Mouse (Mus musculus) hindbrain, embryonic 14.5 days (tissue): ENCODE results near the gene Sec61a2. TPM values are rescaled to one million over a fixed set of nuclear protein-coding genes. Genes with fewer than 3 reads are reported as not detected.

Experiments
- ATAC-seq: fragments of 200-750 bp; cut with Nextera tagmentation; 2 replicates; pipeline ENCODE4 v1.8.0; 2017; ENCODE audit warnings: moderate number of reproducible peaks, mild to moderate bottlenecking, moderate TSS enrichment, moderate library complexity; ENCODE audit not compliant: low FRiP score
- DNase-seq: peaks from one replicate; pipeline ENCODE4 v3.0.0-alpha.2; 2015; ENCODE audit warnings: low spot score
- H3K27ac ChIP-seq: fragments of 300-500 bp; sonication (generic); 2 replicates; pipeline ENCODE4 v1.5.1; 2014; ENCODE audit warnings: mild to moderate bottlenecking, moderate library complexity
- H3K27me3 ChIP-seq: fragments of 300-500 bp; sonication (generic); 2 replicates; pipeline ENCODE4 v1.6.1; 2014; ENCODE audit warnings: mild to moderate bottlenecking, low read length, mixed read lengths; ENCODE audit not compliant: control insufficient read depth, insufficient read depth
- H3K36me3 ChIP-seq: fragments of 300-500 bp; sonication (generic); replicated peaks from 2 replicates; pipeline ENCODE4 v1.6.1; 2014; ENCODE audit not compliant: control insufficient read depth, insufficient read depth
- H3K4me1 ChIP-seq: fragments of 300-500 bp; sonication (generic); replicated peaks from 2 replicates; pipeline ENCODE4 v1.6.1; 2014; ENCODE audit warnings: antibody characterized with exemption, low read length, mixed read lengths; ENCODE audit not compliant: control insufficient read depth, insufficient read depth
- H3K4me2 ChIP-seq: fragments of 300-500 bp; sonication (generic); replicated peaks from 2 replicates; pipeline ENCODE4 v1.6.1; 2014; ENCODE audit warnings: mild to moderate bottlenecking, moderate library complexity
- H3K4me3 ChIP-seq: fragments of 300-500 bp; sonication (generic); replicated peaks from 2 replicates; pipeline ENCODE4 v1.5.1; 2014; ENCODE audit warnings: mild to moderate bottlenecking, low read length
- H3K9ac ChIP-seq: fragments of 300-500 bp; sonication (generic); 2 replicates; pipeline ENCODE4 v1.6.1; 2014
- H3K9me3 ChIP-seq: fragments of 300-500 bp; sonication (generic); 2 replicates; pipeline ENCODE4 v1.6.1; 2016; ENCODE audit warnings: low read length; ENCODE audit not compliant: control insufficient read depth
- WGBS: fragments of 180-500 bp; shearing (Covaris S2); extraction: QIAGEN DNeasy Blood & Tissue Kit; methylation state at CpG from one replicate; pipeline ENCODE4 v1.1.7; 2014; 5-methylcytosine and 5-hydroxymethylcytosine counted together
- polyA plus RNA-seq: library from polyadenylated mRNA; unstranded; fragments of >200 nt; fragmentation: Nextera tagmentation; extraction: Ambion mirVana; gene quantifications from 2 replicates; pipeline ENCODE4 v1.2.1, GENCODE M21; 2014

Gene Sec61a2
- polyA plus RNA-seq, 1 experiment from 2014 or later = 108 TPM

GRCm38 (mm10) chr2:5851116-5851515 is 44.1 kb downstream of the Sec61a2 start:
- Histone ChIP-seq H3K27ac (no peak overlapping the region), H3K4me1 (peaks cover 3% of the 10 kb centered on the region), H3K4me2 (no peak overlapping the region), H3K9me3 (no peaks in the 10 kb centered on the region), H3K4me3 (no peak overlapping the region), H3K27me3 (no peaks in the 10 kb centered on the region), H3K36me3 (peaks cover 4% of the 10 kb centered on the region), H3K9ac (no peak overlapping the region)
- WGBS = 95% methylated on average over 9 of the region's 9 CpGs
- DNase-seq = no peak
- no peak for ATAC-seq

GRCm38 (mm10) chr2:5845826-5846225 is 49.4 kb downstream of the Sec61a2 start:
- DNase-seq (no peak), ATAC-seq (no peak)

GRCm38 (mm10) chr2:5844873-5845631 is 50.2 kb downstream of the Sec61a2 start, which contains the start of the genes Nudt5 and Cdc123:
Gene Nudt5, plus strand, starts transcription at chr2:5845019.
Gene Cdc123, minus strand, starts transcription at chr2:5845164.
- WGBS = under 1% methylated on average over 53 of the region's 53 CpGs
- peak within 1 kb of the TSS; percentile 83 for H3K4me3 ChIP-seq
- peak within 1 kb of the TSS; percentile 89 for H3K27ac ChIP-seq
- ATAC-seq = peak; percentile 98
- peaks cover 13% of the 10 kb centered on the region for H3K4me1 ChIP-seq
- H3K9ac ChIP-seq = peak within 1 kb of the TSS; percentile 68
- no peaks in the 10 kb centered on the region for H3K27me3 ChIP-seq
- peak within 1 kb of the TSS; percentile 77 for H3K4me2 ChIP-seq
- DNase-seq = peak; percentile 91
- H3K36me3 ChIP-seq = peaks cover 25% of the 10 kb centered on the region
- no peaks in the 10 kb centered on the region for H3K9me3 ChIP-seq

More at GRCm38 (mm10) chr2:5845826-5846225, 49.4 kb downstream of the Sec61a2 start:
- H3K27me3 ChIP-seq = no peaks in the 10 kb centered on the region
- H3K4me3 ChIP-seq = peak overlapping the region; percentile 83
- H3K36me3 ChIP-seq = peaks cover 20% of the 10 kb centered on the region
- peak overlapping the region; percentile 68 for H3K4me2 ChIP-seq
- H3K9ac ChIP-seq = peak overlapping the region; percentile 68
- peaks cover 13% of the 10 kb centered on the region for H3K4me1 ChIP-seq
- no peaks in the 10 kb centered on the region for H3K9me3 ChIP-seq
- 43% methylated on average over 4 of the region's 4 CpGs for WGBS
- peak overlapping the region; percentile 89; the same call in 1 of the 2 replicates for H3K27ac ChIP-seq

- 6% methylated on average over 23 of the region's 23 CpGs for WGBS
- no peaks in the 10 kb centered on the region for H3K9me3 ChIP-seq
- H3K9ac ChIP-seq = peak overlapping the region; percentile 68
- peaks cover 13% of the 10 kb centered on the region for H3K4me1 ChIP-seq
- peak overlapping the region; percentile 83 for H3K4me3 ChIP-seq
- H3K27me3 ChIP-seq = no peaks in the 10 kb centered on the region
- ATAC-seq (peak; percentile 46), DNase-seq (no peak)
- peaks cover 32% of the 10 kb centered on the region for H3K36me3 ChIP-seq
- H3K4me2 ChIP-seq = peak overlapping the region; percentile 77
- H3K27ac ChIP-seq = peak overlapping the region; percentile 89
Observed at GRCm38 (mm10) chr2:5844181-5844872, 50.9 kb downstream of the Sec61a2 start.

GRCm38 (mm10) chr2:5840815-5841214 is 54.4 kb downstream of the Sec61a2 start:
- Histone ChIP-seq H3K4me1 (peaks cover 6% of the 10 kb centered on the region), H3K27me3 (no peaks in the 10 kb centered on the region), H3K36me3 (peaks cover 64% of the 10 kb centered on the region), H3K9ac (no peak overlapping the region), H3K27ac (no peak overlapping the region), H3K4me2 (no peak overlapping the region), H3K4me3 (no peak overlapping the region), H3K9me3 (no peaks in the 10 kb centered on the region)
- DNase-seq (no peak), ATAC-seq (no peak)
- 98% methylated on average over 11 of the region's 11 CpGs for WGBS

- H3K9me3 ChIP-seq = no peaks in the 10 kb centered on the region
- DNase-seq = no peak
- no peak overlapping the region for H3K27ac ChIP-seq
- no peak for ATAC-seq
- no peak overlapping the region for H3K4me2 ChIP-seq
- H3K27me3 ChIP-seq = no peaks in the 10 kb centered on the region
- no peak overlapping the region for H3K9ac ChIP-seq
- WGBS = 93% methylated on average over 5 of the region's 5 CpGs
- no peaks in the 10 kb centered on the region for H3K4me1 ChIP-seq
- no peak overlapping the region for H3K4me3 ChIP-seq
- H3K36me3 ChIP-seq = peaks cover 58% of the 10 kb centered on the region
Observed at GRCm38 (mm10) chr2:5825265-5825913, 69.8 kb downstream of the Sec61a2 start.

- H3K4me3 ChIP-seq = no peak overlapping the region
- H3K4me1 ChIP-seq = no peaks in the 10 kb centered on the region
- DNase-seq (no peak), ATAC-seq (no peak)
- no peak overlapping the region for H3K9ac ChIP-seq
- H3K27ac ChIP-seq = no peak overlapping the region
- H3K36me3 ChIP-seq = peaks cover 58% of the 10 kb centered on the region
- H3K4me2 ChIP-seq = no peak overlapping the region
- no peaks in the 10 kb centered on the region for H3K27me3 ChIP-seq
- 91% methylated on average over 5 of the region's 5 CpGs for whole genome bisulfite sequencing
- H3K9me3 ChIP-seq = no peaks in the 10 kb centered on the region
Observed at GRCm38 (mm10) chr2:5824685-5825084, 70.5 kb downstream of the Sec61a2 start.

- Histone ChIP-seq H3K4me2 (no peak overlapping the region), H3K36me3 (peaks cover 58% of the 10 kb centered on the region)
- DNase-seq = peak; percentile 36
Observed at GRCm38 (mm10) chr2:5824213-5824612, 71.0 kb downstream of the Sec61a2 start.

GRCm38 (mm10) chr2:5822449-5822848 is 72.8 kb downstream of the Sec61a2 start:
- WGBS = 94% methylated on average over 6 of the region's 6 CpGs
- no peak overlapping the region for H3K27ac ChIP-seq
- DNase-seq (no peak), ATAC-seq (no peak)
- no peak overlapping the region for H3K4me3 ChIP-seq
- H3K36me3 ChIP-seq = peaks cover 70% of the 10 kb centered on the region
- no peak overlapping the region for H3K4me2 ChIP-seq
- H3K9ac ChIP-seq = no peak overlapping the region
- H3K27me3 ChIP-seq = no peaks in the 10 kb centered on the region
- no peaks in the 10 kb centered on the region for H3K9me3 ChIP-seq
- no peaks in the 10 kb centered on the region for H3K4me1 ChIP-seq

More at GRCm38 (mm10) chr2:5824213-5824612, 71.0 kb downstream of the Sec61a2 start:
- H3K4me1 ChIP-seq = no peaks in the 10 kb centered on the region
- no peak overlapping the region for H3K9ac ChIP-seq
- no peak for ATAC-seq
- no peak overlapping the region for H3K27ac ChIP-seq
- no peaks in the 10 kb centered on the region for H3K27me3 ChIP-seq
- WGBS = 17% methylated on average over 1 of the region's 1 CpGs
- H3K4me3 ChIP-seq = no peak overlapping the region
- H3K9me3 ChIP-seq = no peaks in the 10 kb centered on the region
